Mouse (Mus musculus): Measurements from ENCODE around the gene Slmap.

GRCm38 (mm10) chr14:26571951-26572675 lies 37.4 kb upstream of the Slmap start:
- no peak for TF ChIP-seq POLR2A (IDR thresholded peaks at IDR 0.05; ENCODE audit: low read depth, low read length)
- no peak for TF ChIP-seq CTCF (conservative IDR thresholded peaks at IDR 0.05 in 1 of 2, IDR thresholded peaks at IDR 0.05 in 1 of 2; ENCODE audit: low read depth in 2 of 2, low read length in 2 of 2)
- TF ChIP-seq TBP (conservative IDR thresholded peaks at IDR 0.05; ENCODE audit: low read depth, low read length): no peak
- TF ChIP-seq KAT2A (IDR thresholded peaks at IDR 0.05; ENCODE audit: insufficient replicate concordance, low read length): no peak
- no peak for TF ChIP-seq ETS1 (conservative IDR thresholded peaks at IDR 0.05; ENCODE audit: low read depth, low read length)
- TF ChIP-seq ZNF384 (IDR thresholded peaks at IDR 0.05; ENCODE audit: low read depth, low read length): no peak
- no peak for TF ChIP-seq MXI1 (IDR thresholded peaks at IDR 0.05; ENCODE audit: low read depth, low read length)
- TF ChIP-seq EP300 (IDR thresholded peaks at IDR 0.05; ENCODE audit: low read length): no peak
